Mouse (Mus musculus): ENCODE measurements at regions not wholly inside any gene's neighbourhood (a gene's known extent, or its start where the extent isn't known, plus 50 kb on each side); places are given as distances from the start of the nearest gene placed in this dataset.

DNA sequence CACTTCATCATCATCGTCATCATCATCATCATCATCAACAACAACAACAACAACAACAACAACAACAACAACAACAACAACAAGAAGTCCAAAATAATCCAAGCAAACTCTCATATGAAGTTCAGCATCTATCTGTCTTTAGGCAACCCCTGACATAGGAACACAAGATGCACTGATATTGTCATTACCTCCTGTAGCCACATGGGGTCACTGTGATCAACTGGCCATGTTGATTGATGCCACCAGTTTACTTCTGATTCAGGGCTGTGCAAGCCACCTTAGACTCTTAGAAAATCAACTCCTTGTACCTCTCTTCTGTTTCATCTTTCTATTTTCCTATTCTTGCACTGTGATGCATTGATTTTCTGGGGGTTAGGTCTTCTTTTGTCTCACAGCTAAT lies 115.0 kb downstream of the Gm21750 start:
- Histone ChIP-seq H3K27me3 (ENCODE audit: control insufficient read depth, insufficient read depth, low read length) (no peaks in the 10 kb centered on the region), H3K4me3 (ENCODE audit: insufficient read depth in 1 of 2, low read depth in 2 of 2, low read length in 2 of 2) (no peak overlapping the region), H3K9me3 (ENCODE audit: control insufficient read depth, low read length) (no peaks in the 10 kb centered on the region), H3K9ac (replicated peaks) (no peak overlapping the region), H3K27ac (no peak overlapping the region), H3K4me1 (replicated peaks; ENCODE audit: control insufficient read depth in 2 of 2, insufficient read depth in 2 of 2, low read length in 1 of 2) (no peaks in the 10 kb centered on the region), H3K36me3 (replicated peaks; ENCODE audit: control insufficient read depth, insufficient read depth, low read depth) (no peaks in the 10 kb centered on the region), H3K4me2 (ENCODE audit: low read depth) (no peak overlapping the region)
- TF ChIP-seq CTCF (IDR thresholded peaks at IDR 0.05; ENCODE audit: low read depth) (peak; percentile 74), EP300 (IDR thresholded peaks at IDR 0.05; ENCODE audit: low read depth) (no peak)
- WGBS (ENCODE audit: insufficient replicate concordance), result 7% methylated on average over 1 of the region's 1 CpGs
- ATAC-seq (ENCODE audit: insufficient read depth) (no peak), DNase-seq (ENCODE audit: low read depth in 3 of 3, low spot score in 3 of 3) (peak in 2 of 3 experiments; percentile 4 to 17)

DNA sequence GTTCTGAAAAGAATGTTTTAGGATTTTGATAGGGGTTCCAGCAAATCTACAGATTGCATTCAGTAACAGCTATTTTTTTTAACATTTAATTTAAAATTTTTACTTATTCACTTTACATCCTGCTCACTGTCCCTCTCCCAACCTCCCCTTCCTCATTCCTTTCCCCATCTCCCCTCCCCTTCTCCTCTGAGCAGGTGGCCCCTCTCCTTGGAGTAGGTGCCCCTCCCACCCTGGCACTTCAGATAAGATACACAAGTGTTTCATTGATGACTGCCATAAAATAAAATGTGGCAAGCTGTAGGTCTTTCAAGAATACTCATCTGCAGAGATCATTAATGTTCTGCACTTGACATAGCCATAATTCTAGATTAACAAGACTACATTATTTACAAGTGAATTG lies 146.1 kb downstream of the Gm21750 start:
- no peaks in the 10 kb centered on the region for H3K4me1 ChIP-seq (replicated peaks; ENCODE audit: control insufficient read depth in 2 of 2, insufficient read depth in 2 of 2, low read length in 1 of 2)
- TF ChIP-seq CTCF (IDR thresholded peaks at IDR 0.05; ENCODE audit: low read depth) (no peak), EP300 (IDR thresholded peaks at IDR 0.05; ENCODE audit: low read depth) (no peak)
- H3K27me3 ChIP-seq (ENCODE audit: control insufficient read depth, insufficient read depth, low read length), result no peaks in the 10 kb centered on the region
- no peak for DNase-seq (ENCODE audit: low read depth in 3 of 3, low spot score in 3 of 3)
- H3K4me3 ChIP-seq (ENCODE audit: insufficient read depth in 1 of 2, low read depth in 2 of 2, low read length in 2 of 2), result no peak overlapping the region
- ATAC-seq (ENCODE audit: insufficient read depth), result no peak
- H3K9me3 ChIP-seq (ENCODE audit: control insufficient read depth, low read length), result no peaks in the 10 kb centered on the region
- no peaks in the 10 kb centered on the region for H3K36me3 ChIP-seq (replicated peaks; ENCODE audit: control insufficient read depth, insufficient read depth, low read depth)
- no peak overlapping the region for H3K27ac ChIP-seq
- H3K4me2 ChIP-seq (ENCODE audit: low read depth), result no peak overlapping the region
- no peak overlapping the region for H3K9ac ChIP-seq (replicated peaks)

DNA sequence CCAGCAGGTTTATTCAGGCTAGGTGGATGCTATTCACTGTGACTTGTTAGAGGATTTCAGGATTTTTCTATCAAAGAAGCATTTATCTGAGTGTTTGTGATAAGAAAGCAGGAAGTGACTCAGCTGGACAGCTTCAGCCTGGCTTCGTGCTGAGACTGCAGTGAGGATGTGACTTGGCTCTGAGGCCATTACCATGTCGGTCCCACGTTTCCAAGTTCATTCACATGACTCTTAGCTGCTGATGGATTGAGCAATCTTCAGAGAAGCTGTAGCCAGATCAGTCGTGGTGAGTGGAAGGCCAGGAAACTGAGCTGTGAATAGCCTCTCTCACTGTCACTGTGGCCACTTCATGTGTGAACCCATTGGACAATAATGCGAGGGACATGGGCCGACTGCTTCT lies 177.9 kb downstream of the Gm21750 start:
- Histone ChIP-seq H3K9me3 (ENCODE audit: control insufficient read depth, low read length) (no peaks in the 10 kb centered on the region), H3K27me3 (ENCODE audit: control insufficient read depth, insufficient read depth, low read length) (no peaks in the 10 kb centered on the region), H3K36me3 (replicated peaks; ENCODE audit: control insufficient read depth, insufficient read depth, low read depth) (no peaks in the 10 kb centered on the region), H3K9ac (replicated peaks) (no peak overlapping the region), H3K27ac (no peak overlapping the region), H3K4me1 (replicated peaks; ENCODE audit: control insufficient read depth in 2 of 2, insufficient read depth in 2 of 2, low read length in 1 of 2) (no peaks in the 10 kb centered on the region), H3K4me3 (ENCODE audit: insufficient read depth in 1 of 2, low read depth in 2 of 2, low read length in 2 of 2) (no peak overlapping the region), H3K4me2 (ENCODE audit: low read depth) (no peak overlapping the region)
- 31% methylated on average over 6 of the region's 6 CpGs for WGBS (ENCODE audit: insufficient replicate concordance)
- ATAC-seq (ENCODE audit: insufficient read depth) (no peak), DNase-seq (ENCODE audit: low read depth in 3 of 3, low spot score in 3 of 3) (no peak)
- TF ChIP-seq CTCF (IDR thresholded peaks at IDR 0.05; ENCODE audit: low read depth) (no peak), EP300 (IDR thresholded peaks at IDR 0.05; ENCODE audit: low read depth) (no peak)

DNA sequence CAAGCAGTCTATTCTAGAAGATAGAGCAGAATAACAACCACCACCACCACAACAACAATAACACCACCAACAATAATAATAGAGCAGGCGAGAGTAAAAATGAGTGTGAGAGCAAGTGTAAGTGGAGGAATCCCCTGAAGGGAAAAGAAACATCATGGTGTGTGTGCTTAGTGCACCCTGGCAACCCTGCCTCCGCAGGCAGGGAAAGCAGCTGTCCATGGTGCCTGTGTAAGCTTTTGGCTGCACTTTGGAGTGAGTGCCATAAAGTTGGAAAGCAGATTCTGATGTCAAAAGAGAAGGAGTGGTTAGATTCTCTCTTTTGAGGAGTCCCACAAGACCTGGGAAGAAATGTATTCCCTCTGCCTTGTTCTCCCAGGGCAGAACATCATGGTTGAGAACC lies 200.8 kb downstream of the Gm21750 start:
- no peak for DNase-seq (ENCODE audit: low read depth in 3 of 3, low spot score in 3 of 3)
- 25% methylated on average over 2 of the region's 2 CpGs for WGBS (ENCODE audit: insufficient replicate concordance)
- no peaks in the 10 kb centered on the region for H3K9me3 ChIP-seq (ENCODE audit: control insufficient read depth, low read length)
- no peak overlapping the region for H3K4me3 ChIP-seq (ENCODE audit: insufficient read depth in 1 of 2, low read depth in 2 of 2, low read length in 2 of 2)
- H3K9ac ChIP-seq (replicated peaks), result no peak overlapping the region
- TF ChIP-seq EP300 (IDR thresholded peaks at IDR 0.05; ENCODE audit: low read depth) (no peak), CTCF (IDR thresholded peaks at IDR 0.05; ENCODE audit: low read depth) (no peak)
- no peak for ATAC-seq (ENCODE audit: insufficient read depth)
- no peaks in the 10 kb centered on the region for H3K27me3 ChIP-seq (ENCODE audit: control insufficient read depth, insufficient read depth, low read length)
- no peak overlapping the region for H3K27ac ChIP-seq
- no peaks in the 10 kb centered on the region for H3K4me1 ChIP-seq (replicated peaks; ENCODE audit: control insufficient read depth in 2 of 2, insufficient read depth in 2 of 2, low read length in 1 of 2)
- no peaks in the 10 kb centered on the region for H3K36me3 ChIP-seq (replicated peaks; ENCODE audit: control insufficient read depth, insufficient read depth, low read depth)
- H3K4me2 ChIP-seq (ENCODE audit: low read depth), result no peak overlapping the region

- no peak for ATAC-seq (ENCODE audit: insufficient read depth)
- DNase-seq (ENCODE audit: low read depth in 3 of 3, low spot score in 3 of 3), result no peak
- Histone ChIP-seq H3K27me3 (ENCODE audit: control insufficient read depth, insufficient read depth, low read length) (no peaks in the 10 kb centered on the region), H3K9ac (replicated peaks) (no peak overlapping the region), H3K4me1 (replicated peaks; ENCODE audit: control insufficient read depth in 2 of 2, insufficient read depth in 2 of 2, low read length in 1 of 2) (no peaks in the 10 kb centered on the region), H3K27ac (no peak overlapping the region), H3K9me3 (ENCODE audit: control insufficient read depth, low read length) (no peaks in the 10 kb centered on the region), H3K4me2 (ENCODE audit: low read depth) (no peak overlapping the region), H3K36me3 (replicated peaks; ENCODE audit: control insufficient read depth, insufficient read depth, low read depth) (no peaks in the 10 kb centered on the region), H3K4me3 (ENCODE audit: insufficient read depth in 1 of 2, low read depth in 2 of 2, low read length in 2 of 2) (no peak overlapping the region)
- TF ChIP-seq EP300 (IDR thresholded peaks at IDR 0.05; ENCODE audit: low read depth) (no peak), CTCF (IDR thresholded peaks at IDR 0.05; ENCODE audit: low read depth) (no peak)
Observed at GRCm38 (mm10) chr14:73874337-73874736, 213.3 kb downstream of the Gm21750 start.

GRCm38 (mm10) chr14:73875916-73876315 lies 214.9 kb downstream of the Gm21750 start:
- no peak for DNase-seq (ENCODE audit: low read depth in 3 of 3, low spot score in 3 of 3)
- ATAC-seq (ENCODE audit: insufficient read depth), result no peak
- no peak for TF ChIP-seq EP300 (IDR thresholded peaks at IDR 0.05; ENCODE audit: low read depth)
- TF ChIP-seq CTCF (IDR thresholded peaks at IDR 0.05; ENCODE audit: low read depth), result no peak
- Histone ChIP-seq H3K9ac (replicated peaks) (no peak overlapping the region), H3K27me3 (ENCODE audit: control insufficient read depth, insufficient read depth, low read length) (no peaks in the 10 kb centered on the region), H3K4me2 (ENCODE audit: low read depth) (no peak overlapping the region), H3K27ac (no peak overlapping the region), H3K36me3 (replicated peaks; ENCODE audit: control insufficient read depth, insufficient read depth, low read depth) (no peaks in the 10 kb centered on the region), H3K4me1 (replicated peaks; ENCODE audit: control insufficient read depth in 2 of 2, insufficient read depth in 2 of 2, low read length in 1 of 2) (no peaks in the 10 kb centered on the region), H3K4me3 (ENCODE audit: insufficient read depth in 1 of 2, low read depth in 2 of 2, low read length in 2 of 2) (no peak overlapping the region), H3K9me3 (ENCODE audit: control insufficient read depth, low read length) (no peaks in the 10 kb centered on the region)
- WGBS (ENCODE audit: insufficient replicate concordance), result 55% methylated on average over 3 of the region's 3 CpGs
